Mouse (Mus musculus) forebrain, postnatal 0 days (tissue): Measurements from ENCODE around the gene Rab17. TPM values are rescaled to one million over a fixed set of nuclear protein-coding genes. Genes with fewer than 3 reads are reported as not detected.

ENCODE experiments used
- ATAC-seq: fragments of 200-750 bp; cut with Nextera tagmentation; 2 replicates; pipeline ENCODE4 v1.8.0; 2017; ENCODE audit warnings: mild to moderate bottlenecking, moderate library complexity
- DNase-seq: peaks from one replicate; pipeline ENCODE4 v3.0.0-alpha.2; 2015
- H3K27ac ChIP-seq: fragments of 300-500 bp; sonication (generic); 2 replicates; pipeline ENCODE4 v1.5.1; 2014; ENCODE audit warnings: low read depth, mild to moderate bottlenecking, antibody characterized with exemption, low read length, moderate library complexity, mixed read lengths
- H3K27me3 ChIP-seq: fragments of 300-500 bp; sonication (generic); 2 replicates; pipeline ENCODE4 v1.6.1; 2014; ENCODE audit warnings: mild to moderate bottlenecking, low read length, mixed read lengths; ENCODE audit not compliant: insufficient read depth
- H3K36me3 ChIP-seq: fragments of 300-500 bp; sonication (generic); 2 replicates; pipeline ENCODE4 v1.6.1; 2014; ENCODE audit warnings: mild to moderate bottlenecking, moderate library complexity; ENCODE audit not compliant: insufficient read depth
- H3K4me1 ChIP-seq: fragments of 300-500 bp; sonication (generic); 2 replicates; pipeline ENCODE4 v1.6.1; 2014; ENCODE audit warnings: antibody characterized with exemption; ENCODE audit not compliant: insufficient read depth
- H3K4me2 ChIP-seq: fragments of 300-500 bp; sonication (generic); 2 replicates; pipeline ENCODE4 v1.6.1; 2014; ENCODE audit warnings: low read depth, mild to moderate bottlenecking, moderate library complexity
- H3K4me3 ChIP-seq: fragments of 300-500 bp; sonication (generic); 2 replicates; pipeline ENCODE4 v1.5.1; 2014; ENCODE audit warnings: low read depth, low read length, mixed read lengths
- H3K9ac ChIP-seq: fragments of 300-500 bp; sonication (generic); 2 replicates; pipeline ENCODE4 v1.6.1; 2014; ENCODE audit warnings: mild to moderate bottlenecking
- H3K9me3 ChIP-seq: fragments of 300-500 bp; sonication (generic); 2 replicates; pipeline ENCODE4 v1.6.1; 2016; ENCODE audit warnings: low read length
- CTCF ChIP-seq: sonication (generic); IDR thresholded peaks from 2 replicates; pipeline ENCODE4 v1.5.1; 2016; ENCODE audit warnings: antibody characterized with exemption, control low read depth, low read depth
- WGBS: fragments of 180-500 bp; shearing (Covaris S2); extraction: QIAGEN DNeasy Blood & Tissue Kit; methylation state at CpG from one replicate; pipeline ENCODE4 v1.1.7; 2014; 5-methylcytosine and 5-hydroxymethylcytosine counted together
- polyA plus RNA-seq: library from polyadenylated mRNA; unstranded; fragments of >200 nt; fragmentation: Nextera tagmentation; extraction: Ambion mirVana; gene quantifications from 2 replicates; pipeline ENCODE4 v1.2.1, GENCODE M21; 2015
- total RNA-seq: library from RNA; depleted of rRNA; stranded (reverse); fragments of >200 nt; gene quantifications from 2 replicates; pipeline ENCODE4 v1.2.3, GENCODE M21; 2014

Gene Rab17
- total and polyA plus RNA-seq, 2 experiments from 2014 or later: 0.62 TPM; not detected in 1

GRCm38 (mm10) chr1:90939980-90940379 is 29.5 kb downstream of the Rab17 start:
- no peak for TF ChIP-seq CTCF
- Histone ChIP-seq H3K27ac (no peak overlapping the region), H3K9ac (no peak overlapping the region), H3K4me3 (no peak overlapping the region), H3K4me2 (no peak overlapping the region), H3K4me1 (no peaks in the 10 kb centered on the region), H3K9me3 (no peaks in the 10 kb centered on the region), H3K36me3 (no peaks in the 10 kb centered on the region), H3K27me3 (no peaks in the 10 kb centered on the region)
- no peak for DNase-seq
- 87% methylated on average over 4 of the region's 4 CpGs for WGBS
- ATAC-seq: no peak

DNA sequence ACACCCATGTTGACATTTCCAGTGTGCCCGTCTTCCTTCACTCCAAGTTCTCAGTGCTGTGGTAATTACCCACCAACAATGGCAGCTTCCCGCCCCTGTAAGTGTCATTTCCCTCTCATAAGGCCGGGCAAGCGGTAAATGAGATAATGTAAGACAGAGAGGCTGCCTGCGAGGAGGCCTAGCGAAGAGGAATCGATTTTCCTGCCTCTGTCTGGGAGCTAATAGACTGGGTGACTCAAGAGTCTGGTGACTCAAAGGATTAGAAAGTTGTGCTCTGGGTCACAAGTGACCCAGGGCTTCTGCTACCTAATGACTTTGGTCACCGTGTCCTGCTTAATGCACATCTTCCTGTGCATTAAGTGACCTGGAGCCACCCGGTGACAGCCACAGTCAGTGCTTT is 32.5 kb downstream of the Rab17 start:
- no peak overlapping the region for H3K4me3 ChIP-seq
- H3K4me1 ChIP-seq: no peaks in the 10 kb centered on the region
- 61% methylated on average over 9 of the region's 9 CpGs for WGBS
- no peak for TF ChIP-seq CTCF
- H3K9me3 ChIP-seq: no peaks in the 10 kb centered on the region
- H3K9ac ChIP-seq: no peak overlapping the region
- ATAC-seq (no peak), DNase-seq (no peak)
- H3K27ac ChIP-seq: no peak overlapping the region
- H3K4me2 ChIP-seq: no peak overlapping the region
- no peaks in the 10 kb centered on the region for H3K36me3 ChIP-seq
- H3K27me3 ChIP-seq: no peaks in the 10 kb centered on the region

- no peaks in the 10 kb centered on the region for H3K36me3 ChIP-seq
- WGBS: 65% methylated on average over 5 of the region's 5 CpGs
- H3K4me3 ChIP-seq: no peak overlapping the region
- no peak overlapping the region for H3K4me2 ChIP-seq
- H3K9me3 ChIP-seq: no peaks in the 10 kb centered on the region
- no peak overlapping the region for H3K27ac ChIP-seq
- H3K27me3 ChIP-seq: no peaks in the 10 kb centered on the region
- TF ChIP-seq CTCF: no peak
- no peak overlapping the region for H3K9ac ChIP-seq
- DNase-seq: peak; percentile 48
- H3K4me1 ChIP-seq: peaks cover 2% of the 10 kb centered on the region; the same call in 1 of the 2 replicates
- peak; percentile 76 for ATAC-seq
Observed at GRCm38 (mm10) chr1:90933001-90933400, 36.5 kb downstream of the Rab17 start.

- Histone ChIP-seq H3K4me3 (no peak overlapping the region), H3K4me2 (peak overlapping the region; percentile 44; the same call in 1 of the 2 replicates)
Observed at GRCm38 (mm10) chr1:90928575-90928934, 40.9 kb downstream of the Rab17 start.

GRCm38 (mm10) chr1:90927929-90928574 is 41.4 kb downstream of the Rab17 start:
- under 1% methylated on average over 23 of the region's 23 CpGs for WGBS
- H3K4me2 ChIP-seq: peak overlapping the region; percentile 44
- TF ChIP-seq CTCF: no peak
- no peaks in the 10 kb centered on the region for H3K36me3 ChIP-seq
- H3K9ac ChIP-seq: no peak overlapping the region
- peaks cover 4% of the 10 kb centered on the region; the same call in 1 of the 2 replicates for H3K4me1 ChIP-seq
- H3K27ac ChIP-seq: no peak overlapping the region
- no peaks in the 10 kb centered on the region for H3K9me3 ChIP-seq
- no peak overlapping the region for H3K4me3 ChIP-seq
- 0 out of 2 replicates have a peak, but pooled peaks cover 7% of the 10 kb centered on the region for H3K27me3 ChIP-seq
- DNase-seq: no peak
- peak; percentile 43; the same call in 1 of the 2 replicates for ATAC-seq

More at GRCm38 (mm10) chr1:90928575-90928934, 40.9 kb downstream of the Rab17 start:
- 5% methylated on average over 6 of the region's 6 CpGs for WGBS
- H3K9ac ChIP-seq: no peak overlapping the region
- H3K27ac ChIP-seq: no peak overlapping the region
- peak; percentile 92 for TF ChIP-seq CTCF
- H3K27me3 ChIP-seq: 0 out of 2 replicates have a peak, but pooled peaks cover 7% of the 10 kb centered on the region
- H3K4me1 ChIP-seq: peaks cover 4% of the 10 kb centered on the region; the same call in 1 of the 2 replicates
- ATAC-seq (peak; percentile 76), DNase-seq (peak; percentile 91)
- H3K36me3 ChIP-seq: no peaks in the 10 kb centered on the region
- no peaks in the 10 kb centered on the region for H3K9me3 ChIP-seq

DNA sequence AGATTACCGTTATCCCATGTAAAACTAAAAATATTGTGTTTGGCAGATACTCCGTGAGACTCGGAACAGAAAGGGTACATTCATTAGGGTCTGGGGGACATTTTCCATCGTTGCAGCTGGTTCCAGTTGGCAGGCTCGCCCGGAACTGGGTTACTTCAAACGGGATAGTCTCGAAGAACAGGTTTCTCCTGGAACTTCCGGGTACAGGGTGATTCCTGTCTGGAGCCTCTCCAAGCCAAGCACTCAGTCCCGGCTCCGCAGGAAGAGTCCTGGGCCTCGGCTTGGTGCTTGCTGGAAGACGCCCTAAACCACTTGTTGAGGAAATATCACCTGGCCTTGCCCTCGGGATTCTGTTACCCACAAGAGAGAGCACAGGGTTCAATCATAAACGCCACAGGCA is 42.2 kb downstream of the Rab17 start:
- no peak for DNase-seq
- Histone ChIP-seq H3K4me1 (peaks cover 4% of the 10 kb centered on the region; the same call in 1 of the 2 replicates), H3K9ac (no peak overlapping the region), H3K4me2 (no peak overlapping the region; the same call in 1 of the 2 replicates), H3K27me3 (0 out of 2 replicates have a peak, but pooled peaks cover 7% of the 10 kb centered on the region), H3K27ac (no peak overlapping the region), H3K9me3 (no peaks in the 10 kb centered on the region), H3K4me3 (no peak overlapping the region), H3K36me3 (no peaks in the 10 kb centered on the region)
- ATAC-seq: no peak
- 47% methylated on average over 15 of the region's 15 CpGs for WGBS
- no peak for TF ChIP-seq CTCF

- Histone ChIP-seq H3K4me2 (no peak overlapping the region), H3K4me3 (no peak overlapping the region), H3K27ac (no peak overlapping the region), H3K9me3 (no peaks in the 10 kb centered on the region), H3K9ac (no peak overlapping the region), H3K27me3 (0 out of 2 replicates have a peak, but pooled peaks cover 7% of the 10 kb centered on the region), H3K36me3 (no peaks in the 10 kb centered on the region), H3K4me1 (peaks cover 4% of the 10 kb centered on the region; the same call in 1 of the 2 replicates)
- DNase-seq (no peak), ATAC-seq (no peak)
- no peak for TF ChIP-seq CTCF
- WGBS: 49% methylated on average over 4 of the region's 4 CpGs
Observed at GRCm38 (mm10) chr1:90926030-90926429, 43.4 kb downstream of the Rab17 start.
